Mouse (Mus musculus) forebrain, embryonic 14.5 days (tissue): ENCODE measurements at regions not wholly inside any gene's neighbourhood (a gene's known extent, or its start where the extent isn't known, plus 50 kb on each side); places are given as distances from the start of the nearest gene placed in this dataset.
A peak's percentile ranks its signal among the peaks of the same experiment; 100 is the strongest.

Experiments
- ATAC-seq: fragments of 200-750 bp; cut with Nextera tagmentation; 2 replicates; pipeline ENCODE4 v1.8.0; 2017; ENCODE audit warnings: mild to moderate bottlenecking, moderate library complexity
- DNase-seq: peaks from one replicate; pipeline ENCODE4 v3.0.0-alpha.2; 2015; ENCODE audit warnings: low spot score
- H3K27ac ChIP-seq: fragments of 300-500 bp; sonication (generic); 2 replicates; pipeline ENCODE4 v1.5.1; 2014; ENCODE audit warnings: low read depth, mild to moderate bottlenecking, control low read depth, low read length, moderate library complexity
- H3K27me3 ChIP-seq: fragments of 300-500 bp; sonication (generic); replicated peaks from 2 replicates; pipeline ENCODE4 v1.6.1; 2014; ENCODE audit warnings: low read length, control low read depth, mixed read lengths; ENCODE audit not compliant: control insufficient read depth, insufficient read depth
- H3K36me3 ChIP-seq: fragments of 300-500 bp; sonication (generic); 2 replicates; pipeline ENCODE4 v1.6.1; 2014; ENCODE audit warnings: low read length, control low read depth; ENCODE audit not compliant: control insufficient read depth, insufficient read depth
- H3K4me1 ChIP-seq: fragments of 300-500 bp; sonication (generic); 2 replicates; pipeline ENCODE4 v1.6.1; 2014; ENCODE audit warnings: antibody characterized with exemption, low read length, control low read depth; ENCODE audit not compliant: control insufficient read depth, insufficient read depth
- H3K4me2 ChIP-seq: fragments of 300-500 bp; sonication (generic); 2 replicates; pipeline ENCODE4 v1.6.1; 2014; ENCODE audit warnings: mild to moderate bottlenecking, control low read depth, low read length
- H3K4me3 ChIP-seq: fragments of 300-500 bp; sonication (generic); 2 replicates; pipeline ENCODE4 v1.5.1; 2014; ENCODE audit warnings: low read depth, low read length, control low read depth
- H3K9ac ChIP-seq: fragments of 300-500 bp; sonication (generic); 2 replicates; pipeline ENCODE4 v1.6.1; 2014; ENCODE audit warnings: mild to moderate bottlenecking, low read length, control low read depth, moderate library complexity
- H3K9me3 ChIP-seq: fragments of 300-500 bp; sonication (generic); replicated peaks from 2 replicates; pipeline ENCODE4 v1.6.1; 2016; ENCODE audit warnings: low read length, control low read depth, mixed read lengths; ENCODE audit not compliant: control insufficient read depth
- WGBS: fragments of 180-500 bp; shearing (Covaris S2); extraction: QIAGEN DNeasy Blood & Tissue Kit; methylation state at CpG from one replicate; pipeline ENCODE4 v1.1.7; 2014; 5-methylcytosine and 5-hydroxymethylcytosine counted together

DNA sequence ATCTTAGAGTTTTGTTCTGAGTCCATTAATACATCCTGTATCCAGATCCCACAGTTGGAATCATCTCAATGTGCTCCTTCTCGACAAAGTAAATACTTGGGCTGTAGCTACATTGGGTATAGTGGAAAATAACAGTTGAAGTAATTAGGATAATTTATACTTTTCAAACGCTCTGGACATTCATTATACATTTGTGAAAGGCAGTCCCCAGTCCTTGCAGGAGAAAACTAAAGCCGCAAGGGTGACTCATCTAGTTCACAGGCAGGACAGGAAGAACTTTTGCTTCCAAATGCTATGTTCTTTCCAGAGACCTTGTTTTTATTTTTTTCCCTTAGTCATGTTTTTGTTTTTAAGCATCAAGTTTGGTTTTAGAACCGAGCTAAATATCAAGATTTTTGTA is 218.8 kb downstream of the Gpr37 start:
- Histone ChIP-seq H3K36me3 (no peaks in the 10 kb centered on the region), H3K27ac (no peak overlapping the region), H3K4me2 (no peak overlapping the region), H3K9me3 (no peaks in the 10 kb centered on the region), H3K4me1 (no peaks in the 10 kb centered on the region), H3K27me3 (no peaks in the 10 kb centered on the region), H3K4me3 (no peak overlapping the region), H3K9ac (no peak overlapping the region)
- WGBS: 26% methylated on average over 4 of the region's 4 CpGs
- peak; percentile 12 for DNase-seq
- no peak for ATAC-seq

- Histone ChIP-seq H3K27me3 (no peaks in the 10 kb centered on the region), H3K4me1 (no peaks in the 10 kb centered on the region), H3K4me3 (no peak overlapping the region), H3K27ac (no peak overlapping the region), H3K4me2 (no peak overlapping the region), H3K9ac (no peak overlapping the region), H3K9me3 (no peaks in the 10 kb centered on the region), H3K36me3 (no peaks in the 10 kb centered on the region)
- WGBS: 73% methylated on average over 4 of the region's 4 CpGs
- DNase-seq: no peak
- no peak for ATAC-seq
Measured at GRCm38 (mm10) chr6:25463011-25463410, 227.5 kb downstream of the Gpr37 start.

DNA sequence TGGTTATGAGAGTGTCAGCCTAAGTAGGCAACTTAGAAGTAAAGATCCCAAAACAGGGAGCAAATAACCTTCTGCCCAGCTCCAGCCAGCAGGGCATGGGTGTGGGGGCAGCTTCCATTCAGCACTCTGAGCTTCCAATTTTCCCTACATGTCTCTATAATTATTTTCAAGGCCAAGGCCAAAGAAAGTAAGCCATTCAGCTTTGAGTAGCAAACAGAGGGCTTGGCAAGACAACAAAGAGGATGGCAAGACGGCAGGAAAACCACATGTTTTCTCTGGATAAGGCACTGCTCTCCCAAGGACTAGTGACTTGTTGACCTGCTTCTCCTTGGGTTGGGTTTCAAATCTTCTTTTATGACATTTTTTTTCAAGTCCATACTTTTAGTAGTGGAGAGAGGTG is 240.1 kb downstream of the Gpr37 start:
- H3K4me1 ChIP-seq: 0 out of 2 replicates have a peak, but pooled peaks cover 3% of the 10 kb centered on the region
- WGBS: 27% methylated on average over 1 of the region's 1 CpGs
- H3K27me3 ChIP-seq: no peaks in the 10 kb centered on the region
- H3K9ac ChIP-seq: no peak overlapping the region
- DNase-seq: no peak
- no peak overlapping the region for H3K4me3 ChIP-seq
- H3K27ac ChIP-seq: no peak overlapping the region
- no peak overlapping the region for H3K4me2 ChIP-seq
- H3K9me3 ChIP-seq: no peaks in the 10 kb centered on the region
- no peaks in the 10 kb centered on the region for H3K36me3 ChIP-seq
- no peak for ATAC-seq

DNA sequence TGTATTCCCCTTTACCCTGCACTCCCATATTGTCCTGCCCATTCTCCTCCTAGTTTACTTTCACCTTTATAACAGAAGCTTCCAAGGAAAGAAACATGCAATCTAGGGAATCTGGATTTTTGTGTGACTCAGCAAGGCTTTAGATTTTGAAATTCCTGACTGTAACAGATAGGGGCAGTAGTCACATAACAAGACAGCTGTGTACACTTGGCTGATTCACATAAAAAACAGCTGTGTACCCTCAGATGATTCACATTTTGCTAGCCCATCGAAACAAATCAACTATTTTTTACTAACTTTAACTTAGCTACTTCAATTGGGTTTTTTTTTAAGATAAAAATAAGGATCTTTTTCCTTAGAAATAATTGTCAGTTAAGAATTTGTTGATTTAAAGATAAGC is 240.6 kb downstream of the Gpr37 start:
- no peaks in the 10 kb centered on the region for H3K9me3 ChIP-seq
- ATAC-seq (no peak), DNase-seq (no peak)
- H3K4me2 ChIP-seq: no peak overlapping the region
- no peak overlapping the region for H3K27ac ChIP-seq
- H3K36me3 ChIP-seq: no peaks in the 10 kb centered on the region
- H3K27me3 ChIP-seq: no peaks in the 10 kb centered on the region
- 91% methylated on average over 1 of the region's 1 CpGs for WGBS
- H3K4me3 ChIP-seq: no peak overlapping the region
- no peak overlapping the region for H3K9ac ChIP-seq
- 0 out of 2 replicates have a peak, but pooled peaks cover 3% of the 10 kb centered on the region for H3K4me1 ChIP-seq

- Histone ChIP-seq H3K27ac (no peak overlapping the region), H3K4me3 (no peak overlapping the region), H3K4me1 (0 out of 2 replicates have a peak, but pooled peaks cover 1% of the 10 kb centered on the region), H3K36me3 (no peaks in the 10 kb centered on the region), H3K4me2 (no peak overlapping the region), H3K9ac (no peak overlapping the region), H3K27me3 (no peaks in the 10 kb centered on the region), H3K9me3 (no peaks in the 10 kb centered on the region)
- WGBS: 83% methylated on average over 1 of the region's 1 CpGs
- no peak for ATAC-seq
- DNase-seq: no peak
Measured at GRCm38 (mm10) chr6:25445351-25445940, 245.1 kb downstream of the Gpr37 start.

- Histone ChIP-seq H3K27me3 (no peaks in the 10 kb centered on the region), H3K9me3 (no peaks in the 10 kb centered on the region), H3K27ac (no peak overlapping the region), H3K4me2 (no peak overlapping the region), H3K9ac (no peak overlapping the region), H3K36me3 (no peaks in the 10 kb centered on the region), H3K4me1 (no peaks in the 10 kb centered on the region), H3K4me3 (no peak overlapping the region)
- WGBS: 66% methylated on average over 3 of the region's 3 CpGs
- no peak for ATAC-seq
- peak; percentile 11 for DNase-seq
Measured at GRCm38 (mm10) chr6:25444092-25444491, 246.4 kb downstream of the Gpr37 start.

DNA sequence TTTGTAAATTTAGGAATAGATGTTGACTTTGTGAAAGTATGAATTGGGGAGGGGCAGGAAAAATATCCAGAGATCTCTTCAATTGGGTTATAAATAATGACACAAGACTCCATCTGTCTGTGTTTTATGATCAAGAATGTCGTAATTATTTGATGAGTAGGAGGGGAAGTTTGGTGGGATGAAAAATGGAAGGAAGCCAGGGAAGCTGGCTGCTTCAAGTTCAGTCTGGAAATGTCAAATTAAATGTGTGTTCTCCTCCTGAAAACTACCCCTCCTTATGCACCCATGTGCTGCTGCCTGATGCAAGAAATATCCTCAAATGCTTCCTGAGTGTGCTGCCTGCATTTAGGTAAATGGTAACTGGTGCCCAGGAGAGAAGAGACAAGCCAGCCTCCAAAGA is 246.8 kb downstream of the Gpr37 start:
- WGBS: 58% methylated on average over 1 of the region's 1 CpGs
- Histone ChIP-seq H3K27me3 (no peaks in the 10 kb centered on the region), H3K9me3 (no peaks in the 10 kb centered on the region), H3K4me1 (no peaks in the 10 kb centered on the region), H3K27ac (no peak overlapping the region), H3K9ac (no peak overlapping the region), H3K36me3 (no peaks in the 10 kb centered on the region), H3K4me2 (no peak overlapping the region), H3K4me3 (no peak overlapping the region)
- DNase-seq (peak; percentile 44), ATAC-seq (peak; percentile 48; the same call in 1 of the 2 replicates)

- DNase-seq: no peak
- Histone ChIP-seq H3K4me3 (no peak overlapping the region), H3K27me3 (no peaks in the 10 kb centered on the region), H3K36me3 (no peaks in the 10 kb centered on the region), H3K4me2 (no peak overlapping the region), H3K4me1 (no peaks in the 10 kb centered on the region), H3K9ac (no peak overlapping the region), H3K9me3 (no peaks in the 10 kb centered on the region), H3K27ac (no peak overlapping the region)
- 85% methylated on average over 2 of the region's 2 CpGs for WGBS
- ATAC-seq: no peak
Measured at GRCm38 (mm10) chr6:25442096-25442495, 248.4 kb downstream of the Gpr37 start.

GRCm38 (mm10) chr6:25437875-25438274 is 252.7 kb downstream of the Gpr37 start:
- peak; percentile 64 for DNase-seq
- no peaks in the 10 kb centered on the region for H3K9me3 ChIP-seq
- no peaks in the 10 kb centered on the region for H3K27me3 ChIP-seq
- no peaks in the 10 kb centered on the region for H3K36me3 ChIP-seq
- WGBS: 4% methylated on average over 2 of the region's 2 CpGs
- H3K27ac ChIP-seq: no peak overlapping the region
- no peak overlapping the region for H3K4me3 ChIP-seq
- H3K9ac ChIP-seq: no peak overlapping the region
- peak; percentile 88 for ATAC-seq
- no peaks in the 10 kb centered on the region for H3K4me1 ChIP-seq
- no peak overlapping the region for H3K4me2 ChIP-seq
